Mouse (Mus musculus) G1E (cell line): Measurements from ENCODE around the gene Olfr164.

ENCODE experiments used
- CTCF ChIP-seq: IDR thresholded peaks from 2 replicates; pipeline ENCODE4 v1.5.1; 2012; ENCODE audit warnings: low read depth, low read length, inconsistent platforms, mixed read lengths
- GATA1 ChIP-seq: IDR thresholded peaks from 2 replicates; pipeline ENCODE4 v1.6.1; 2012; ENCODE audit warnings: borderline replicate concordance, low read length, inconsistent platforms, mixed read lengths
- GATA2 ChIP-seq: IDR thresholded peaks from 2 replicates; pipeline ENCODE4 v1.6.1; 2012; ENCODE audit warnings: low read depth, low read length, inconsistent platforms, borderline replicate concordance
- POLR2AphosphoS5 ChIP-seq: IDR thresholded peaks from 2 replicates; pipeline ENCODE4 v1.6.1; 2012; ENCODE audit warnings: low read depth, low read length, inconsistent platforms; ENCODE audit not compliant: insufficient replicate concordance
- TAL1 ChIP-seq: conservative IDR thresholded peaks from 2 replicates; pipeline ENCODE4 v1.6.1; 2012; ENCODE audit warnings: low read depth, low read length, inconsistent platforms, mixed read lengths

GRCm38 (mm10) chr16:19313964-19314363, at the start of gene Olfr164:
- TF ChIP-seq CTCF: no peak
- TF ChIP-seq GATA1: no peak
- TF ChIP-seq TAL1: no peak
- no peak for TF ChIP-seq POLR2AphosphoS5
- TF ChIP-seq GATA2: no peak
